Comparison of ENCODE assay signal across 10 mouse cellular contexts in the genomic region with DNA sequence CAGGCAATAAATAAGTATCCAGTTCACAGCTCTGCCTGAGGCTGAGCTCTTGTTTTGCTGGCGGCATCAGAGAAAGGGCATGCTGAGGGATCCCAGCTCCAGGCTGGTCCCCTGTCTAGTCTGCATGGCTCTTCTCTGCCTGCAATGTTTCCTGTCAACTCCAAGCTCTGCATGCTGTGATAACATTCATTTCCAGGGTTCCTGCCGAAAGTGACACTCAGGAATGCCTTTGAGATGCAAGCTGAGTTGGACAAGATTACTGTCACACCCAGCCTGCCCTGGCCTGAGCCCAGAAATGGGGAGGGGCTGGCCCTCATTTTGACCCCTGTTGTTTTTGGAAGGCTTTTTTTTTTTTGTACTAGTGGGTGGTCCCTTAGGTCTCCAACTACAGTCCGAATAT. TPM values are rescaled to one million over a fixed set of nuclear protein-coding genes. Genes with fewer than 3 reads are reported as not detected.
DNase-seq lines count a peak whose midpoint lies in the region; ATAC-seq lines count a peak whose summit lies in the region.
"Had no signal": no experiment of that assay in that cellular context is flagged by ENCODE, and none has a peak within 500 bp of the region (broad histone marks: within the 10 kb centered on the region; RNA-seq: fewer than 3 reads in every experiment).

No protein-coding gene starts in this region.

- no peak overlapping the region for H3K4me3 ChIP-seq in heart, embryonic 11.5 days (ENCODE audit: low read depth, low read length)
- H3K4me3 ChIP-seq: midbrain, embryonic 12.5 days had no signal

- intact Hi-C loops in gastrocnemius, postnatal 14 days (cut with DNase I; ENCODE audit: low total_unique reads), result no loop called here

- H3K4me1 ChIP-seq in heart, embryonic 11.5 days (ENCODE audit: control insufficient read depth, insufficient read depth, low read length), result peaks cover 14% of the 10 kb centered on the region
- H3K4me1 ChIP-seq: midbrain, embryonic 12.5 days had no signal

- DNase-seq in gastrocnemius, postnatal 14 days, result peak; percentile 46
- DNase-seq in gastrocnemius, postnatal 25 days, result no peak
- peak; percentile 89 for DNase-seq in ES-CJ7 (ENCODE audit: low read depth, low spot score)
- peak; percentile 58 to 71 for DNase-seq in kidney, postnatal 36 days
- DNase-seq in layer of hippocampus, adult 8-10 months (ENCODE audit: low spot score in 2 of 2), result no peak
- DNase-seq in right cerebral cortex, postnatal 14 days, result no peak
- DNase-seq in MN1 (ENCODE audit: low spot score), result no peak

- no peaks in the 10 kb centered on the region for H3K9me3 ChIP-seq in heart, embryonic 11.5 days (replicated peaks; ENCODE audit: control insufficient read depth, low read length)
- H3K9me3 ChIP-seq: midbrain, embryonic 12.5 days had no signal

- peak overlapping the region; percentile 5; the same call in 1 of the 2 replicates for H3K4me2 ChIP-seq in heart, embryonic 11.5 days
- H3K4me2 ChIP-seq: midbrain, embryonic 12.5 days had no signal

- H3K27ac ChIP-seq in heart, embryonic 11.5 days (ENCODE audit: low read depth, low read length), result peak overlapping the region; percentile 18
- H3K27ac ChIP-seq: midbrain, embryonic 12.5 days had no signal

- H3K36me3 ChIP-seq in heart, embryonic 11.5 days (ENCODE audit: control insufficient read depth, insufficient read depth, low read length), result no peaks in the 10 kb centered on the region
- H3K36me3 ChIP-seq: midbrain, embryonic 12.5 days had no signal

- H3K9ac ChIP-seq in heart, embryonic 11.5 days (ENCODE audit: low read depth, low read length), result no peak overlapping the region
- H3K9ac ChIP-seq: midbrain, embryonic 12.5 days had no signal

- peak; percentile 65 for ATAC-seq in heart, embryonic 11.5 days (replicated peaks; ENCODE audit: insufficient number of reproducible peaks, low FRiP score, low TSS enrichment)

- WGBS in heart, embryonic 11.5 days (ENCODE audit: insufficient replicate concordance), result 1% methylated on average over 3 of the region's 3 CpGs

- H3K27me3 ChIP-seq in heart, embryonic 11.5 days (ENCODE audit: control insufficient read depth, insufficient read depth, low read length), result no peaks in the 10 kb centered on the region
- H3K27me3 ChIP-seq: CH12.LX had no signal

RNA-seq across cellular contexts. Expression of gene Itgb6, which starts 7.6 kb away (rescaled TPM):
- 10 to 100 TPM; 18.1 to 26.3 TPM for total RNA-seq in gastrocnemius, postnatal 14 days (2021)
- total RNA-seq in gastrocnemius, postnatal 25 days (2021), result 10 to 100 TPM; 19.1 to 26.1 TPM
- 0.20 TPM in 1 of 2 replicates, not detected in the other for polyA plus RNA-seq in heart, embryonic 11.5 days (2014; fragmentation: Nextera tagmentation; extraction: Ambion mirVana)
- total RNA-seq in layer of hippocampus, adult 8-10 months (2022), result under 1 TPM in 1 of 4 experiments, not detected in 3; 0.11 TPM
- total RNA-seq: CH12.LX had no signal

Comparison
In these comparisons a context has a peak if more than half of its experiments do, and no peak if none do; other contexts are left out.
1. DNase-seq: peak in gastrocnemius, postnatal 14 days (single experiment), ES-CJ7 (single experiment) and kidney, postnatal 36 days (2 of 2); none in gastrocnemius, postnatal 25 days (single experiment), layer of hippocampus, adult 8-10 months (0 of 2), right cerebral cortex, postnatal 14 days (single experiment) and MN1 (single experiment).
2. RNA of gene Itgb6, which starts 7.6 kb away (total RNA-seq): 18.1 to 26.3 TPM in gastrocnemius, postnatal 14 days and 19.1 to 26.1 TPM in gastrocnemius, postnatal 25 days; 0.11 TPM in layer of hippocampus, adult 8-10 months; every median in the first group is over 10 times any median in the second.